Mouse (Mus musculus) erythroblast, adult 5-6 weeks (primary cell): ENCODE measurements at regions not wholly inside any gene's neighbourhood (a gene's known extent, or its start where the extent isn't known, plus 50 kb on each side); places are given as distances from the start of the nearest gene placed in this dataset.

Experiments used
- ATAC-seq: replicated peaks from 2 replicates; pipeline ENCODE4 v1.8.0; 2016; ENCODE audit warnings: moderate number of reproducible peaks, mild to moderate bottlenecking, moderate TSS enrichment, inconsistent platforms; ENCODE audit not compliant: poor library complexity, low FRiP score, severe bottlenecking

DNA sequence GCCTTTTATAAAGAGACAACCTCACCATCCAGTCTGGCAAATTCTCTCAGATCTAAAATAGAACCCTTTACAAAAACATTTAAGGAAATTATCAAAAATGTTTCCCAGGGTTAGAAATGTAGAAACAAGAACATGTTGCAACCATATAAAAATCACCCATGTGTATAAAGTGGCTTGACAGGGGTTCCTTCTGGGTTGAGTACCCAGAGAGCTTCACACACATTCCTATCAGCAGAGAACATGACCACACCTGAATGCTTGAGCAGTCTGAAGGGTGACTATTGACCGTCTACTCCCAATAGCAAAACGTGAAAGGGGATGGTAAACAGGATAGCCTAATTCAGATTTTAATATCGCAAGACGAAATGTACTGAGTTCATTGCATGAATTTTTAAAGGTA, 57.8 kb upstream of the Zfand5 start:
- ATAC-seq = no peak

DNA sequence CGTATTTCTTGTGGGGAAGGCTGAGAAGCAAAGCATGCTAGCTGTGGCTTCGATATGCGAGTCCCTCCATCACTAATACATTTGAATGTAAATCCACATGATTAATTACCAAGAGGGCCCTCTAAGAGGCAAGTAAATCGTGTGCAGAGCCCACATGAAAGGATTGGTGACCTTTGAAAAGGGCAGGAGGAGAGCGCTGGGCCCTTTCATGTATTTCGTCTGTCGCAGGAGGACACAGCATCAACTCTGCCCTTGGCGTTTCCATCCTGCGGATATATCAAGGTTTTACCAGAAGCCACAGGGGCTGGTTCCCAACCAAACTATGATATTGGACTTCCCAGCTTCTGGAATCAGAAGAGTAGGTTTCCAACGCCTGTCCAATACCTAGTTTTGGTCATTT, 78.6 kb upstream of the Zfand5 start:
- ATAC-seq = no peak

- no peak for ATAC-seq
Observed at GRCm38 (mm10) chr19:21192576-21192975, 79.5 kb upstream of the Zfand5 start.

DNA sequence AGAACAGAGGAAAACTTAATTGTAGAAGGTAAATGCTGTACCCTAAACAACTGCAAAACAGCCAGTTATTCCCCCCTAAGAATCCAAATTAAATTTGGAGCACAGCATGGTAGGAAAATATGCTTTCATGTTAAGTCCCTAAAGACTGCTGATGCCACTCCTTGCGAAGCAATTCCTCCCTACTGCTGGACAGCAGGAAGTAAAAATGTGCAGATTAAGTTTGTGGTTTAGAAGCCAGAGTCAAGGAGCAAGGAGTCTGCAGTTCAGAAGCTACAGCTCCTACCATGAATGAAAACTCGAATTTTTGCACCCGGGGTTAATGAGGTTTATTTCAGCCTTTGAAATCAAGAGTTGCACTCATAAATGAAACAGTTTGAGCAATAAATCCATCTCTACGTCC, 82.9 kb upstream of the Zfand5 start:
- ATAC-seq = no peak

DNA sequence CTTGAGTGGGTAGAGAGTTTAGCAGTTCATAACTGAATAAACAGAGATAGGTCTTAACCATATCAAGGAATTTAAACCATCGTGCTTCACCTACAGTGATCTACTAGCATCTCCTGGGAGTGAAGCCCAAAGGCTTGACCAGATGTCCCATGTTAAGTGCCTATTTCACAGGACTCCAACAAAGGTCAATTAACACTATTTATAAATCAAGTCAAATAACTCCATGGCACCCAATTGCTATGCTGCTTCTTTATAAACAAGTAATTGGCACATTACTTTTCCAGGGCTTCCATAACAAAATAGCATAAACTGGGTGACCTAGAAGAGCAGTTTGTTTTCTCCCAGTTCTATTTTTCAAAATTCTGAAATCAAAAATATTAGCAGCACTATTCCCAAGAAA, 85.4 kb upstream of the Zfand5 start:
- ATAC-seq = no peak

GRCm38 (mm10) chr19:21186016-21186415, 86.1 kb upstream of the Zfand5 start:
- ATAC-seq = no peak

GRCm38 (mm10) chr19:21183028-21183427, 89.0 kb upstream of the Zfand5 start:
- ATAC-seq = no peak

DNA sequence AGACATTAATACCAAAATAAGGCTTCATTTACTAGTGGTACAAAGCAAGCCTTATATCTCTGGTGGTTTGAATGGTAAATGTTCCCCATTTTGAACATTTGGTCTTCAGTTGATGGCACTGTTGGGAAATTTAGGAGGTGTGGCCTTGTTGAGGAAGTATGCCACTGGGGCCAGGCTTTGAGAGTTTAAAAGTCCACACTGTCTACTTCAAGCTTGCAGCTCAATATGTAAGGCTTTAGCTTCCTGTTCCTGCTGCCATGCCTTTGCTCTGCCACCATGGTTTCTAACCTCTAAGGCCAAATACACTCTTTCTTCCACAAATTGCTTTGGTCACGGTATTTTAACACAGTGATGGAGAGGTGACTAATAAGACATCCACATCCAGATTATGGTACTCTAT, 92.2 kb upstream of the Zfand5 start:
- no peak for ATAC-seq

- no peak for ATAC-seq
Observed at GRCm38 (mm10) chr19:21175426-21175831, 96.6 kb upstream of the Zfand5 start.

- ATAC-seq = no peak
Observed at GRCm38 (mm10) chr19:21174636-21175035, 97.4 kb upstream of the Zfand5 start.

DNA sequence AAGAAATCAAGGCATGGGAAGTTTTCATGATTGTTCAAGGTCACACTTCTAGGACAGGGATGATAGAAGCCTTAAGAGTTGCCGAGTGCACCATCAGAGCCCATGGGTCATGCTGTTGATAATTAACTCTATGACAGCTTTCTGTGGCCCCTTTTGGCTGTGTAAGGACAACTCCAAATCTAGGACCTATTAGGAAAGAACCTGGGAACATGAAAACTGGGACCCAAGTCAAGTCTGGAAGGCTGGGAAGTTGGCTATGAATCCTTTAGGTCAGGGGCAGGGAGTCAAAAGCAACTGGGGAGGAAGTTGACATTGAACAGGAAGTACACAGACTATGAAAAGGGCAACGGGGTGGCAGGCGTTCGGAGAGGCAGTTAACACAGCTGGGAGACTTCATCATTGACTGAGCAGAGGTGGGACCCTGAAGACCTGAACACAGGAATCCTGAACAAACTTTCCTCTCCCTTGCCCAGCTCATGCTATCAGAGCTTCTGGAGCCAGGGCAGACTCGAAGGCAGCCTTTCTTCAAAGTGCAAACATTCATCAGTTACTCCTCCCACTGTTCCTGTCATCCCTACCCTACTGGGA, 98.1 kb upstream of the Zfand5 start:
- ATAC-seq = no peak

DNA sequence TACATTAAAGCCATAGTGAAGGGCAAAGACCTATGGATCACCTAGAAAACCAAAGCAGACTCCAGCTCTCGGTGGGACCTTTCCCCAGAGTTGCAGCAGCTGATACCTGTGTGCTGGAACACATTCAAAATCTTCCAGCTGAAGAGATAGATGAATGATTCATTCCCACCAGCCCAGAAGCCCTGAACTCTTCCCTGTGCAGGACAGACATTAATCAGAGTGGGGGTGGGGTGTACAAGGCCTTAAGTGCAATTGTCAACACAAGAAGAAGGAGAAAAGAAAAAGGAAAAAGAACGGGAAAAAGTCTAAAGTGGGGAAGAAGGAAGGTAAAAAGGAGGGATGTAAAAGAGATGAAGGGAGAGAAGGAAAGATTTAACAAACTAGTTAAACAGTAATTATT, 100.9 kb upstream of the Zfand5 start:
- ATAC-seq = no peak

GRCm38 (mm10) chr19:21170785-21171184, 101.3 kb upstream of the Zfand5 start:
- ATAC-seq = no peak

DNA sequence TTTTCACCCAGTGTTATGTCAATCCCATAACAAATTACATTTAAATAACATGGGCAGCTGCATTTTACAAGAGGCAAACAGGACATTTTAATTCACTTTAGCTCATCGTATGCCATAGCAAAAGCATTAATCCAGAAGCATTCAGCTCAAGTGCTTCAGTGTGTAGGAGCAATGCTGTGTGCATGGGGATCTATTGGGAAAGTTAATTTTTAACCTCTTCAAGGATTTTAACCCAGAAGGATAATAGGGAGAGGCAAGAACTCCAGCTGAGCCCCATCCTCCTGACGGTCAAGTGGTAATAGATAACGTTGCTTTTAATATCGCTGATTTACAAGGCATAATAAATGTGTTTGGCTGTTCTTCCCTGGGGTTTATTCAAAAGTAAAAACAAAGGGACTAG, 105.1 kb upstream of the Zfand5 start:
- no peak for ATAC-seq

DNA sequence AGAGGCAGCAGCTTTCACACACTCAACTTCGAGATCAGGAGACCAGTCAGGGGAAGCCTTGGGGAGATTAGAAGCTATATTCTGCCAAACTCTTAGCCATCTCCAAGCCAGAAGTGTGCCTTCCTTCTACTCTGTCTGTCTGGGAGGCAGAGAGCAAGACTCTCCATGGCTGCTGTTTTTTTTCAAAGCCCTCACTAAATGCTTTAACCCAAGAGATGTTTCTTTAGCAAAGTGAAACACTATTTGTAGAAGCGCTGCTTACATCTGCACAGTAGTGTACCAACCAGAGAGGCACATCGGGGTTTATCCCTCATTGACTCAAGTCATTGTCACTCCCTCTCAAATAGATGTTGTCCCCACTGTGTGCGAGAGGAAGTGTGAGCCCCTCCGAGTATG, 105.6 kb upstream of the Zfand5 start:
- no peak for ATAC-seq

DNA sequence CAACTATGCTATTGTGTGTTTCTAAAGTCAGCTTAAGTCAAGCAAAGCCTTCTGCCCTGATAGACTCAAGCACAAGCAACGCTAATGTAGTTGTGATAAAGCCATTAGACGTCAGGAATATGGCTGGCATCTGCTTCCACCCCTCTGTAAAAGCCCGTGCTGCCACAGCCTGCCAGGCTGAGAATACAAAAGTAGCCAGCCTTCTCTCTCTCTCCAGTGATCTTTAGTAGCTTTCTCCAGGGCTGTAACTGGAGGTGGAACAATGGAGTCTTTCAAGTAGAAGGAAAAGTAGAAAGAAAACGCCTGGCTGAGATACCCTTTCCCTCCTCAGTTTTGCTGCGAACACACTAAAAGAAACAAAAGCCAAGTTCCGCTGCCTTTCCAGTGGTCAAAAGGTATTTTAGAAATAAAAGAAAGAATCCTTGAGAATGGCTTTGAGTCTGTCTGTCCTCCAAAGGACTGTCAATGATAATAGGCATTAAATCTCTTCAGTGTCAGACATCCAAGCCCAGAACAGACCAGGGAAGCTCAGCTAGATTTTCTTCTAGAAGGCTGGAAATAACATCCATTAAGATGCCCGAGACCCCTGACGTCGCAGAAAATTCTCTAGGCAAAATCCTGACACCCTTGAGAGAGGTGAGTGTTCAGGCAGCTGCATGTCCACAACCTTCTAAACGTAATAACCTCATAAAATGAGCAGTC, 106.2 kb upstream of the Zfand5 start:
- no peak for ATAC-seq

GRCm38 (mm10) chr19:21163978-21164377, 108.1 kb upstream of the Zfand5 start:
- ATAC-seq = no peak

GRCm38 (mm10) chr19:21160946-21161345, 111.1 kb upstream of the Zfand5 start:
- ATAC-seq = no peak

DNA sequence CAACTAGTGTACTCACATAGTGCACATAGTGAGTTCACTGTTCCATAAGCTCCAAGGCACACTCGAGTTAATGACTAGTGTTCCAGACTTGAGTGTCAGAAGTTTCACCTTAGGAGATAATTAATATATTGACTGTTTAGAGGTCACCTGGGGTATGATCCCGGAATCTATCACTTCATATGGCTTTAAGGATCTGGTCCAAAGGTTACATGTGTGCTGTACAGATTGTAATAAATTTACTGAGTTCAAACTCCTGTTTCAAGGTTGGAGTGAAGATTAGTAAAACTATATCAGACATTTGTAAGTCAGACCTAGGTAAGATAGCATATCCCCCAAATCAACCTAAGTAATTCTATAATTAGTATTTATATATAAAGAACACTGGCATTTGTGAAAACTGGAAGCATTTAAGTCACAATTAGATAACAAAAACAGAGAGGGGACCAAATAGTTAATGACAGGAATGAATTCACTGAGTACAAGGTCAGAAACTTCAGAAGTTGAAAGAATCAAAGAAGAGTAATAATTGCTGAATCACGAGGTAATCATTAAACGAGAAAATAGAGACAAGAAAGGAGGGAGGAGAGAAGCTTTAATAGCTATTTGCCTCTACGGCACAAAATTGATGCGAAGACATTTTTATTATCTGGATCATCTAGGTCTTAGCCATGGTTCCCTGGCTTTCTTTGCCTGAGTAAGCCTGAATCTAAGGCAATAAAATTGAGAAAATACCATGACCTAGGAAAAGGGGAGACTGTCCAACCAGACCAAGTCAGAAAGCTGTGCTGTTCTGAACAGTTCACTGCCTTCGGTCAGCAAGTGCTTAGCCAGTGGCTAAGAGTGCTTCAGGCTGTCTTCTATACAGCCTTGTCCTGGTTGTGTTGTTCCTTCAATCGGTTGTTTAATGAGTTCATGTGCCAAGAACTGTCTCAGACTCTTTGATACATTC, 112.6 kb upstream of the Zfand5 start:
- ATAC-seq = no peak

DNA sequence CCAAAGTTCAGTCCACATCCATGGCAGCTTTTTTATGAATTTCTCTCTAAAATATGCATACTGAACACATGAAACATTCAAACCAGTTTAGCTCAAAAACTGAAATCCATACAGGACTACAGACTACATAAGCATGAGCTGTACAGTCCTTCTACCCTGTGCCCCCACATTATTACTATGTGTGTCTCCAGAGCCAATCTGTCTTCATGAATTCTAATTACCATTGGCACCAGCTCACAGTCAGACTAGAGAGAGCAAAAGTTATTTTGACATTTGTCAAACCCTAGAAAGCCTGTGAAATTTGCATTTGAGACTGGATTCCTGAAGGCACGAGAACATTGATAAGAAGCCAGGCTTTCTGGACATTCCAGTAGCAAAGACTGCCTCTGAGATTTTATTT, 117.9 kb upstream of the Zfand5 start:
- ATAC-seq = no peak

- ATAC-seq = no peak
Observed at GRCm38 (mm10) chr19:21152027-21152426, 120.1 kb upstream of the Zfand5 start.
